Mouse (Mus musculus): ENCODE data around the gene Slc39a8. TPM values are rescaled to one million over a fixed set of nuclear protein-coding genes. Genes with fewer than 3 reads are reported as not detected.

Slc39a8 gene
- total RNA-seq, 2 experiments from 2014 or later = 9.3 to 11.0 TPM

DNA sequence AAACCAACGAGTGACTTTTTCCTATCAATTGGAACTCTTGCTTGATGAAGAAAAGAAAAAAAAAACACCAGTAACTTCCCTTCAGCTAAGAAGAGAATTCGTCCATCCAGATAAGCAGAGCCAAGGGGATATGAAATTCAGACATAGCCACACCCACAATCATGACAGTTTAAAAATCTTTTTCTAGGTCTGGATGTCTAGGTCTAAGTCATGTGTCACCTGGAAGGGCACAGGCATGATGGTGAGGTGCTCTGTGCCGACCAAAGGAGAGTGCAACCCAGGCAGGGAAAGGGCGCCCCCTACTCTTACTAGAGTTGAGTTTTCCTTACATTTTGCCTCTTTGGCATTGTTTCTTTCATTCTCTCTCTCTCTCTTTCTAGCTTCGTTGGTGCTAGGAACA is 18.1 kb downstream of the Slc39a8 start:
- DNase-seq (ENCODE audit: extremely low spot score in 1 of 2, low spot score in 2 of 2) = no peak
- intact Hi-C loops (cut with DNase I) = no loop called here

DNA sequence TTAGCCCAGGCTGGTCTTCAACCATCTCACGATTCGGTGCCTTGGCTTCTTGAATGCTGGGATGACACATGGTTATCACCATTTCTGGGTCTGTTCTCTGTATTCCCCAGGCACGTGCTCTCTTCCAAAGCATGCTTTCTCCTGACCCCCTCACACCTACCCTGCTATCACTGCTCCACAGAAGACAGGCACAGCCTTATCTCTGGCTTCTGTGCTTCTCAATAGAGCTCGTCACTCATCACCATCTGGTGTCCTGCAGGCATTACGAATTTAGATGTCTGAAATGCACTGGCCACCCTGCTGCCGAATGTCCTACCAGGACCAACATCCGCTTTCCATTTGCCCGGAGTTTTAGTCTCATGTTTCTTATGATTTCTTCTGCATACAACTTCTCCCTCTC is 18.6 kb downstream of the Slc39a8 start:
- intact Hi-C loops (cut with DNase I) = no loop called here
- no peak for DNase-seq (ENCODE audit: extremely low spot score in 1 of 2, low spot score in 2 of 2)

DNA sequence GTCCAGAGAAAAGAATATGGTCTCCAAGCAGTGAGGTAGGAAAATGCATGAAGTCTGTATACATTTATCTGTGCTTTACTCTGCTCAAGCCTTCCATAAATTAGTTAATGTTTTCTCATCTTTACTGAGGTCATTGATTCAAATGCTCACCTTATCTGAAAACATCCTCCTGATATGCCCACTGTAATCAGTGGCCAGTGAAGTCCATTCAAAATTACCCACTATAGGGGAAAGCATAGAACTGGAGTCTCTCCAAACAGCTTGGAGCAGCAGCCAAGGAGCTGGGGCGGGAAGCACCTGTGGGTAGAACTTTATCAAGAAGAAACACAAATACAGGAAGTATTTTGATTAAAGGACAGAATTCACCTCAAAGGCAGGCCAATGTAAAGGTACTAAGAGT is 19.8 kb downstream of the Slc39a8 start:
- intact Hi-C loops (cut with DNase I) = no loop called here
- DNase-seq (ENCODE audit: extremely low spot score in 1 of 2, low spot score in 2 of 2) = no peak

DNA sequence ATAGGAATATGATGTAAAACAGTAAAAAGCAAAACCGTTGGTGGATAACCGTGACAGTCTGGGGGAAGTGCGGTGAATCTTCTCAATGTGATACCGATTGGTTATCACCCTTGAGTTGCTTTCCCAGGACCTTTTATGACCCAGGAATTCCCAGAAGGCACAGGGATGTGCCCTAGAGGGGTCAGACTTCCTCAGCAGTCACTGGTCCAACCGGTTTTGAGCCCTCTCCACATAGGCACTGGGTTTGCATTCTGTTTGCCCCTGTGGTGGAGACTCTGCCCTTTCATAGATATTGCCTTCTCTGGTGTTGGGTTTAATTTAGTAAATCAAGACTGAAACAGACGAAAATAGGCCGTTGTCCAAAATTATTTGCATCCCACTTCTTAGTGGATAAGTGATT is 20.8 kb downstream of the Slc39a8 start:
- DNase-seq (ENCODE audit: extremely low spot score in 1 of 2, low spot score in 2 of 2) = no peak
- intact Hi-C loops (cut with DNase I) = no loop called here

DNA sequence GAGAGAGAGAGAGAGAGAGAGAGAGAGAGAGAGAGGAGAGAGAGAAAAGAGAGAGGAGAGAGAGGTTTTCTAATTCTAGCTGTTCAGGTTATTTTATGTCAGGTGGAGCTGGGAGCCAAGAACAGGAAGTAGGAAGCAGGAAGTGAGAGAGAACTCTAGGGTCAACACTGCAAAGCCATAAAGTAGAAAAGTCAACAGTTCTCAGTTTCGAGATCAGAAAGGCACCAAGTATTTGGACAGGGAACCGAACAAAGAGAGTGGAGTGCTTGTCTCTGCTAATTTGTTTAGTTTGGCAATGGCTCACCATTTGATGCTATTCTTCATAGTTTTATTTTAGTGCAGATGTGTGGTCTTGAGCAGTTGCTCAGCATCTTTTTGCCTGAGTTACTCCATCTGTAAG is 26.5 kb downstream of the Slc39a8 start:
- intact Hi-C loops (cut with DNase I) = loop anchor here (10.0 kb wide), 1 partner anchor 567 kb away; the partner anchor contains the start of gene Bdh2
- no peak for DNase-seq (ENCODE audit: extremely low spot score in 1 of 2, low spot score in 2 of 2)

DNA sequence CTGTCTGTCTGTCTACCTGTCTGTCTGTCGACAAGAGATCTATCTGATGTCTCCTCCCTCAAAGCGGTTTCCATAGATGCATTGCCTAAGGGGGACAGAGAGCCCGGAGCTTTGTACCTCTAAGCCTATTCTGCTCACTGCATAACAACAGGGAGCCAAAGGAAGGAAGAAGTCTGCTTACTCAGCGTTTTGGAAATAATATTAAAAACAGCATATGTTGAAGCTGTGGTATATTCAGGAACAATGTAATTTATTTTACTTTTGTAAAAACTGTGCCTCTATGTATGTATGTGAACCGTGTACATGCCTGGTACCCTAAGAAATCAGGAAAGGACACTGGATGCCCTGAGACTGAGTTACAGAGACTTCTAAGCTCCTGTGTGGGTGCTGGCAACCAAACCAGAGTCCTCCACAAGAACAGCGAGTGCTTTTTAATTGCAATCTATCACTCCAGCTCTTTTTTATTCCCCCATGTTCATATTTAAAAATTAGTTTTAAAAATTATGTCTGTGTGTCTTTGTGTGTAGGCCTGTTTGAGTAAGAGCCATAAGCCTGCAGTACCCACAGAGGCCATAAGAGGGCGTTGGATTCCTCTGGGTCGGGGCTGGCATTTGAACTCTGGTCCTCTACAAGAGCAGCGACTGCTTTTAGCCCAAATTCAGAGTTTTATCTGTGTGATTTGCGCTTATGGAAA is 28.7 kb downstream of the Slc39a8 start:
- intact Hi-C loops (cut with DNase I) = loop anchor here (10.0 kb wide), 1 partner anchor 569 kb away; the partner anchor contains the start of gene Bdh2
- no peak for DNase-seq (ENCODE audit: extremely low spot score in 1 of 2, low spot score in 2 of 2)

DNA sequence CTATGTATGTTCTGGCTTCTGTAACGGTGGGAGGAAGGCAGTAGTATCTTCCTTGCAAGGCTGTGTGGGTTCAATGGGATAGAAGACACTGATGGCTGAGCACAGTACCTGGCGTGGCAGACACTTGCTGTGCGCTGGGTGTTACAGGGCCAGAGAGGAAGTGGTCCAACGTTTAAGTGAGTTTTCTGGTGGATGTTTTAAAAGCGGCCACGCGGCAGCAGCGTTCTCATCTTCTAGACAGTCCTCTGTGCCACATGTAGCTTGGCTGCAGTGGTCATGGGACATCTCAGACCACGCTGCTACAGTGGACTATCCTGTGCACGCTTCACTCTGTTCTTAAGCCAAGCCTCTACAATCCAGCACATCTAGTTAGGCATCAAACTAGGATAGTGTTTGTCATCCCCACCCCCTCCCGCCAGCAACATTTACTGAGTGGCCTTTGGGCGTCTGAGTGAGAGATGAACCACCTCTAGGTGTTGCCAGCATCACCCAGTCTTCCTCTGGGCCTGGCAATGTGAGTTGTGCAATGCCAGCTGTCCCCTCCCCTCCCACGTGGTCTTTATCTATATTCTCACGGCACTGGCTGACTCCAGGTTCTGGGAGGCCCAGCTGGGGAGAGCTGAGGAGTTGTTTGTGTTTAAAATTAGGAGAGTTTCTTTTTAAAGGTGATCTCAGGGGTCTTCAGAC is 29.4 kb downstream of the Slc39a8 start:
- intact Hi-C loops (cut with DNase I) = loop anchor here (10.0 kb wide), 1 partner anchor 570 kb away; the partner anchor contains the start of gene Bdh2
- no peak for DNase-seq (ENCODE audit: extremely low spot score in 1 of 2, low spot score in 2 of 2)

DNA sequence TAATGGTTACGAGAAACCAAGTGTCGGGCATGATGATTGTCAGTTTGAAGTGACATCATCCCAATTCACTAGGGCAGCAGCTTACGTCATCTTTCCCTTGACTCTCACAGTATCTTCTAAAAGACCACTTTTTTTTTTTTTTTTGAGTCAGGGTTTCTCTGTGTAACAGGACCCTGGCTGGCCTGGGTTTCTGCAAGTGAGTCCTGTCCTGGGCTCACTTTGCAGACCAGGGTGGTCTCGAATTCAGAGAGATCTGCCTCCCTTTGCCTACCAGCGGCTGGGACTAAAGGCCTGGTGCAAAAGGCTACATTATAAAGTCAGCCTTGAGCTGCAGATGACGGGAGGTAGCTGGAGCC is 29.9 kb downstream of the Slc39a8 start:
- DNase-seq (ENCODE audit: extremely low spot score in 1 of 2, low spot score in 2 of 2) = no peak
- intact Hi-C loops (cut with DNase I) = loop anchor here (10.0 kb wide), 1 partner anchor 570 kb away; the partner anchor contains the start of gene Bdh2

DNA sequence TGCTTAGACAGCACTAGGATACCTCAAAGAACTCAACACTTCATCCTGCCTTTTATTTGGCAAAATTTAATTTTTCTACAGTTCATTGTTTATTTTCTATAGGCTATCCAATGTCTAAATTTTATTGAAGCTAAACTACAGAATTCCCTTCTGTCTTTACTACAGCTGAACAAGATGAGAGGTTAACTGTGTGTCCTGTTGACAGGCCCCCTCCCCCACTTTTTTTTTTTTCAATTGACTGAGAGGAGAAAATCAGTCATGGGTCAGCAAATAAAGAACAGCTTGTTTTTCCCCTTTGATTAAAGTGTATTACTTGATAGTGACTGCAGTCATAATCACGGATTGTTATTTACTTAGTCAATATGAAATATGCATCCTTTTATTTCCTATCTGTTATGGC is 31.2 kb downstream of the Slc39a8 start:
- intact Hi-C loops (cut with DNase I) = loop anchor here (10.0 kb wide), 1 partner anchor 572 kb away; the partner anchor contains the start of gene Bdh2
- no peak for DNase-seq (ENCODE audit: extremely low spot score in 1 of 2, low spot score in 2 of 2)

DNA sequence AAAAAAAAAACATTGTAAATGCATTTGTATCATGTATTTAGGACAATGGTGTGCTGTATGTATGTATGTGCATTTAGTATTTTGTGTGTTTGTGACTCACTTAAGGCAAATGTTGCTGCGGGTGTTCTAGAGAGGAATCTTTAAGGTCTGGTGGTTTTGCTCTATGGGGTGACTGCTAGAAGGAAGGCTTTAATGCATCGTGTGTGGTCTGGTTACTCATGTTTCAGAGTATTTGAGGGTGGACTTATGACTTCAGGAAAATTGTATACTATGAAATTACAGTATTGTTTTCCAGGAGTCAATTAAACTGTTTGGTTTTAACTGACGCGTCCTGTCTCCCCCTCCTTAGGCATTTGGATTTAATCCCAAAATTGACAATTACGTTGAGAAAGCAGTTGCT is 32.1 kb downstream of the Slc39a8 start:
- DNase-seq (ENCODE audit: extremely low spot score in 1 of 2, low spot score in 2 of 2) = no peak
- intact Hi-C loops (cut with DNase I) = loop anchor here (10.0 kb wide), 1 partner anchor 572 kb away; the partner anchor contains the start of gene Bdh2

DNA sequence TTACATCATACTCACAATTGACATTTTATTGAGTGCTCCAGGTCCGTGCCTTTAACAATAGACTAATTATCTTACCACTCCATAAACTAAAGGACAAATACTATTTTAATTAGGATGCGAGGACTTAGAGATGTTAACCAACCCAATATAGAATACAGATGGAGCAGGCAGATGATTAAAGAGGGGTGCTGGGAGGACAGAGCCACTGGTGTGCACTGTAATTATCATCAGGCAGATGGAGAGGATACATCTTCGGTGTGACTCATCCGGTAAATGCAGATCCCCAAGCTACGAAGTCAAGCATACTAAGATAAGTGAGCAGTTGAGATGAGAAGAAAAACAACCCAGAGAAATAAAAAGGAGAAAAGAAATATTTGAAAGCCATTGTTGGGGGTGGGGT is 34.4 kb downstream of the Slc39a8 start:
- DNase-seq (ENCODE audit: extremely low spot score in 1 of 2, low spot score in 2 of 2) = peak in 1 of 2 experiments; percentile 8
- intact Hi-C loops (cut with DNase I) = loop anchor here (10.0 kb wide), 1 partner anchor 575 kb away; the partner anchor contains the start of gene Bdh2

DNA sequence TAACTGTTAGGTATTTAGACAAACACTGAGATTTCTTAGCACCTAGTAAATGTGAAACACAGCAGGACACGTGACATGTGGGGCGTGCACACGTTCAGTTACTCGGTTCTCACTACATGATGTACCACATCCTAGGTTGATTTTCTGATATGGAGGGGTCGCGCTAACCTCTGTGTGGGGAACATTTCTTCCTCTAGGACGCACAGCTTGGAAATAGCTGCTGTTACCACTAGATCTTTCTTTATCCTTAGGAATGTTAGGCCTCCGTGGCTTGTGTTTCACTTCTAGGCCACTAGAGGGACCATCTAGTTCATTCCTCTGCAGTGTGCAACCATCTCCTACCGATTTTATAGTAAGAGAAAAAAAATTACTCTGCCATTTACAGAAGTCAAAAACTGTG is 37.7 kb downstream of the Slc39a8 start:
- peak; percentile 25 to 60 for DNase-seq (ENCODE audit: extremely low spot score in 1 of 2, low spot score in 2 of 2)
- intact Hi-C loops (cut with DNase I) = no loop called here

DNA sequence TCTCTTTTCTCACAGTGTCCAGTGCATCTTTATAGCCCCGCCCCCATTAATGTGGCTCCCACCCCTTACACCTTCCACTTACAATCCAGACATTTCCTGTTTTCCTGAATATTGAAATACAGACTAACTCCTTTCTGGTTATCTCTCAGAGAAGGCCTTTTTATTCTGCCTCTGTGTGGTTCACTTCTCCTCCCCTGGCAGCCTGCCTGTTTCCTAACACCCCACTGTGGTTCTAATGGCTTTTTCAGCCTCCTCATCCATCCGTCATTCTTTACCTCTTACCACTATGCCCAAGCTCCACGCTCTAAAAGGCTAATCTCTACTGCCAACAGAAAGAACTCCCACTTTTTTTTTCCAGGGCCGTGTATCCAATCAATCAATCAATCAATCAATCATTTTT is 44.0 kb downstream of the Slc39a8 start:
- intact Hi-C loops (cut with DNase I) = no loop called here
- no peak for DNase-seq (ENCODE audit: extremely low spot score in 1 of 2, low spot score in 2 of 2)

DNA sequence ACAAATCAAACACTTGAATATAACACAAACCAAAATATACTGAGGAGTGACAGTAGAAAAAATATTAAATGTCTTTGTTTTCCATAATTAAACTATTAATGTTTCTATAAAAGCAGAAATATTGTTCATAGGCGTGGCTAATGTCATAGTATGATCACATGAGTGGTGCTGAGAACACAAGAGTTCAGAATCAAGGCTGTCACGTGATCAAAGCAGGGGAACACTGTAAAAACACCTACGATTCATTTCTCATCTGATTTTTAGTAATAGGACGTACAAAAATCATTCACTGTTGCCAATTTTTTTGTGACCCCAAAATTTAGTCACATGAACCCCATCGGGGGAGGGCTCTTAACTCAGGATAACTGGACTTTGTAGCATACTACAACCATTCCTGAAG is 47.2 kb downstream of the Slc39a8 start:
- DNase-seq (ENCODE audit: extremely low spot score in 1 of 2, low spot score in 2 of 2) = no peak

DNA sequence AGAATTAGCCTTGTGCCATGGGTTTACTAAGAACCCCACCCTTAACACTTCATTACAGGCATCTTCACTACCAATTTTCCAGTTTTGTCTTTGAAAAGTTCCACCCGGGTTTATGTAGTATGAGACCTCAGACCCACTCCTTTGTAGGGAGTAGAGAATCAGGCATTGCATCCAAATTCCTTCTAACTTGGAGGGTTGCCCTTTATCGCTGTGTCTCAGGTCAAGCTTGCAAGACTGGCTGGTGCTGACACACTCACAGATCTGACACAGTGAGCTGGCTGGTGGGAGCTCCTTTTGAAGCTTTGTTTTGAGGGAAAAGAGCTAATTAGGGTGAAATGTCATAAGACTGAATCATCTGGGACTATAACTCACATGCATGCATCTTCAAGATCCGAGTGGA is 48.5 kb downstream of the Slc39a8 start:
- DNase-seq (ENCODE audit: extremely low spot score in 1 of 2, low spot score in 2 of 2) = no peak
- intact Hi-C loops (cut with DNase I) = no loop called here

More for the DNA sequence above, 47.2 kb downstream of the Slc39a8 start:
- intact Hi-C loops (cut with DNase I) = no loop called here

DNA sequence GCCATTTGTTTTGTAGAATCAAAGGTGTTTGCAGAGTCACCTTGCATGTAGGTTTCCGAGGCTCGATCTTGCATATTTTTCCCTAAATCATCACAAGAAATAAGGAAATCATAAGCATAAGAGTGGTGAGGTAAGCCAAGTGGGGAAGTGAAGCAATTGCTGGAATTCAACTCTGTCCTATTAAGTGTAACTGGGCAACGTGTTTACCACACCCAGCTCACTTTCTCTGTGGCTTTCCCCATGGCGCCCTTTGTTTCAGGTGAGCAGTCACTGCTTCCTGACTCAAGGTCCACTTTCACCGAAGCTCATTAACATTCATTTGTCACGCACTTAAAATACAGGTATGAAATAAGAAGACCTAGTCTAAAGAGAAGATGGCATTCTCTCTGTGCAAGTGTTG is 53.0 kb downstream of the Slc39a8 start:
- no peak for DNase-seq (ENCODE audit: extremely low spot score in 1 of 2, low spot score in 2 of 2)
- intact Hi-C loops (cut with DNase I) = no loop called here

DNA sequence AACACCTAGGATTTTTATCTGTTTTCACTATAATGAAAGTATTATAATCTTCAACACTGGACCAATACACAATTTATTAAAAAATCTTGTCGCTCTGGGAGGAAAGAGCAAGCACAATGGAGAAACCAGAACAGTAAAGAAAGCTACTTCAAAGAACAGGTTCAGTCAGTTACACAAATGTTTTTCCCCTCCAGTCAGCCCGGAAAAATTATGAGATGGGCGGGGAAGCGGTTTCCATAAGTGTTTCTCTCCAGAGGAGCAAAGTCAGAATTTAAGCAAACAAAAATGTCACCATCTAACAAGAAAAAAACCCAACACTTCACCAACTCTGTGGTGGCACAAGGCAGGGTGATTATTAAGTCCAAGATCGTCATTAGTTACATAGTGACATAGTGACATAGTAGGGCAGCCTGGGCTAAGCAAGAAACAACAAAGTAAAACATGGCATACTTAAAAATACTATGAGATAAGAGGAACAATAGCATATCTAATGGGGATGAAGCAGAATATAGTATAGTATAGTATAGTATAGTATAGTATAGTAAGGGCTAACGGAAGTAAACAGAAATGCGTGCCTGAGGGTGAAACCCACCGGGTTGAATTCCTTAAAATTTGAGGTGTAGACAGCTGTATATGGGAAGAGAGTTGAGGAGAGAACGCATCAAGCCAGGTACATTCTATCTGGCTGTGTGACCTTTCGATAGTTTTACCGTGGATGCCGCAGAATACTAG is 61.0 kb downstream of the Slc39a8 start:
- intact Hi-C loops (cut with DNase I) = loop anchor here (5.0 to 10.0 kb wide), 3 partner anchors 786 to 1529 kb away; partner anchors contain the start of gene Ppp3ca
- no peak for DNase-seq (ENCODE audit: extremely low spot score in 1 of 2, low spot score in 2 of 2)

DNA sequence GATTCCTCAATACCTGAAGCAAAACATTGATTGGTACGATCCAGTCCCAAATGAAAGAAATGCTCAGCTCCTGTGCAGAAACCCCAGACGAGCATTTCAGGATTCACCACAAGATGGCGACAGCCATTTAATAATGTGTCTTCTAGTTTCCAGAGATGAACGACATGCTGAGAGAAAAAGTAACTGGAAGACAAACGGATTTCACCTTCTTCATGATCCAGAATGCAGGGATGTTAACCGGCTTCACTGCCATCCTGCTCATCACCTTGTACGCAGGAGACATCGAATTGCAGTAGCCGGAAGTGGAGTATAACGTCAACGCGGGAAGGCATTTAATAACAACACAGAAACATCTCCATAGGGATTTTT is 61.6 kb downstream of the Slc39a8 start:
- DNase-seq (ENCODE audit: extremely low spot score in 1 of 2, low spot score in 2 of 2) = peak; percentile 70 to 89
- intact Hi-C loops (cut with DNase I) = loop anchor here (5.0 to 10.0 kb wide), 3 partner anchors 786 to 1528 kb away; partner anchors contain the start of gene Ppp3ca
